ENCODE assay signal across 23 mouse cellular contexts in genomic region chr6:117305736-117306250, GRCm38 (mm10).
DNase-seq lines count a peak whose midpoint lies in the region; ATAC-seq and TF ChIP-seq lines count a peak whose summit lies in the region.
"Had no signal": no experiment of that assay in that cellular context is flagged by ENCODE, and none has a peak within 500 bp of the region (broad histone marks: within the 10 kb centered on the region; RNA-seq: fewer than 3 reads in every experiment).

No protein-coding gene starts in this region.

- no peak overlapping the region for H3K27ac ChIP-seq in CH12.LX (ENCODE audit: insufficient read depth, low read depth)
- H3K27ac ChIP-seq: embryonic facial prominence, embryonic 12.5 days; forebrain, embryonic 12.5 days had no signal

- peaks cover 4 to 17% of the 10 kb centered on the region in 2 experiments; a peak in 3 of 4 replicates for H3K4me1 ChIP-seq in CH12.LX (ENCODE audit: control insufficient read depth in 1 of 2, insufficient read depth in 2 of 2)
- H3K4me1 ChIP-seq: embryonic facial prominence, embryonic 12.5 days; forebrain, embryonic 12.5 days had no signal

- H3K9me3 ChIP-seq in CH12.LX (replicated peaks; ENCODE audit: low read length): no peaks in the 10 kb centered on the region
- H3K9me3 ChIP-seq: embryonic facial prominence, embryonic 12.5 days; forebrain, embryonic 12.5 days had no signal

- H3K79me2 ChIP-seq in CH12.LX (replicated peaks; ENCODE audit: control insufficient read depth, extremely low read depth, insufficient read depth, poor library complexity, severe bottlenecking): no peaks in the 10 kb centered on the region

- POLR2A ChIA-PET in Patski (lab: Charles Lee): no interaction called here

- H3K27me3 ChIP-seq in CH12.LX (replicated peaks) (peaks cover 2% of the 10 kb centered on the region), Patski (no peaks in the 10 kb centered on the region)
- H3K27me3 ChIP-seq: embryonic facial prominence, embryonic 12.5 days; forebrain, embryonic 12.5 days had no signal

- no peak for TF ChIP-seq POLR2A in CH12.LX (IDR thresholded peaks at IDR 0.05; ENCODE audit: low read depth, low read length)

- no peak overlapping the region for H3K4me3 ChIP-seq in CH12.LX (replicated peaks in 1 of 3; ENCODE audit: low read depth in 2 of 3, low read length in 2 of 3, poor library complexity in 1 of 3)
- H3K4me3 ChIP-seq: embryonic facial prominence, embryonic 12.5 days; forebrain, embryonic 12.5 days had no signal

- dilution Hi-C loops in CH12.LX (cut with MboI; ENCODE audit: extremely low pct_ligation_motif_present, extremely low pct_unique_long_range_greater_than_20kb, low sequenced_read_pairs): no loop called here

- ATAC-seq in Patski: peak; percentile 67
- ATAC-seq: CD4-positive, CD25-positive, alpha-beta regulatory T cell, adult 4 months; forebrain, embryonic 14.5 days; forebrain, postnatal 0 days had no signal

- CTCF ChIA-PET in Patski (lab: Charles Lee): interaction anchor here (1.7 kb wide), 1 partner anchor 26 kb away, joined by 3 read pairs; no protein-coding TSS in a partner anchor

- no peak for TF ChIP-seq RAD21 in CH12.LX (IDR thresholded peaks at IDR 0.05; ENCODE audit: low read depth, low read length)

- peak; percentile 65 for DNase-seq in heart, adult 11 months
- no peak for DNase-seq in heart, postnatal 4 days
- DNase-seq in A20 (ENCODE audit: low read depth, low spot score) (peak; percentile 59), CH12.LX (ENCODE audit: extremely low read depth) (peak; percentile 62), Patski (ENCODE audit: low read depth, low spot score) (peak; percentile 67)
- DNase-seq in layer of hippocampus, adult 9-11 months: no peak
- no peak for DNase-seq in gastrocnemius, postnatal 10 days
- no peak for DNase-seq in right cerebral cortex, adult 2 months (ENCODE audit: low spot score in 2 of 2)
- DNase-seq: adrenal gland, adult 2 months; adrenal gland, postnatal 10 days; adrenal gland, postnatal 25 days; cerebellum, adult 11 months; cerebellum, adult 18-20 months; cerebellum, adult 8-10 months; cerebellum, adult 9-11 months; cerebellum, postnatal 14 days; cerebellum, postnatal 36 days; embryo, embryonic 11 days; forebrain, postnatal 0 days had no signal

- H3K9ac ChIP-seq in CH12.LX (ENCODE audit: insufficient read depth, low read depth): no peak overlapping the region
- H3K9ac ChIP-seq: embryonic facial prominence, embryonic 12.5 days; forebrain, embryonic 12.5 days; forebrain, postnatal 0 days had no signal

- no peak for TF ChIP-seq CTCF in CH12.LX (conservative IDR thresholded peaks at IDR 0.05 in 1 of 2, IDR thresholded peaks at IDR 0.05 in 1 of 2; ENCODE audit: low read depth in 2 of 2, low read length in 2 of 2)
- no peak for TF ChIP-seq CTCF in Patski (IDR thresholded peaks at IDR 0.05)

- no peak overlapping the region for H3K4me2 ChIP-seq in CH12.LX (ENCODE audit: insufficient read depth, low read depth, poor library complexity, severe bottlenecking)
- H3K4me2 ChIP-seq: embryonic facial prominence, embryonic 12.5 days; forebrain, embryonic 12.5 days had no signal

- no peaks in the 10 kb centered on the region for H3K36me3 ChIP-seq in CH12.LX (replicated peaks in 1 of 2; ENCODE audit: control insufficient read depth in 1 of 2, insufficient read depth in 1 of 2, low read length in 1 of 2)
- H3K36me3 ChIP-seq: embryonic facial prominence, embryonic 12.5 days; forebrain, embryonic 12.5 days had no signal

- no peak for TF ChIP-seq EP300 in CH12.LX (IDR thresholded peaks at IDR 0.05; ENCODE audit: low read length)

- in situ Hi-C loops in CH12.LX (cut with MboI; ENCODE audit: low pct_ligation_motif_present, low pct_unique_long_range_greater_than_20kb, low sequenced_read_pairs): no loop called here
- in situ Hi-C loops in Patski (cut with MboI; ENCODE audit: low pct_unique_long_range_greater_than_20kb): no loop called here

TF ChIP-seq in CH12.LX, 34 proteins besides CTCF, POLR2A, EP300 and RAD21:
- TF ChIP-seq SIN3A (IDR thresholded peaks at IDR 0.05; ENCODE audit: low read length): no peak
- 0 out of 2 replicates have a peak, but pooled peaks have one; percentile 44 for TF ChIP-seq BHLHE40 (IDR thresholded peaks at IDR 0.05; ENCODE audit: low read depth, low read length)

Comparison
In these comparisons a context has a peak if more than half of its experiments do, and no peak if none do; other contexts are left out.
1. DNase-seq: peak in heart, adult 11 months (single experiment), A20 (single experiment), CH12.LX (single experiment) and Patski (single experiment); none in heart, postnatal 4 days (single experiment), layer of hippocampus, adult 9-11 months (single experiment), gastrocnemius, postnatal 10 days (single experiment) and right cerebral cortex, adult 2 months (0 of 2).